Mouse (Mus musculus) hindbrain, embryonic 12.5 days (tissue): ENCODE measurements around the gene Defb47. TPM values are rescaled to one million over a fixed set of nuclear protein-coding genes. Genes with fewer than 3 reads are reported as not detected.

Experiments
- ATAC-seq: fragments of 200-750 bp; cut with Nextera tagmentation; 2 replicates; pipeline ENCODE4 v1.8.0; 2017; ENCODE audit warnings: moderate TSS enrichment; ENCODE audit not compliant: low FRiP score
- H3K27ac ChIP-seq: fragments of 300-500 bp; sonication (generic); 2 replicates; pipeline ENCODE4 v1.5.1; 2016; ENCODE audit warnings: mild to moderate bottlenecking
- H3K27me3 ChIP-seq: fragments of 300-500 bp; sonication (generic); 2 replicates; pipeline ENCODE4 v1.6.1; 2016; ENCODE audit warnings: mild to moderate bottlenecking
- H3K36me3 ChIP-seq: fragments of 300-500 bp; sonication (generic); 2 replicates; pipeline ENCODE4 v1.6.1; 2016; ENCODE audit warnings: mild to moderate bottlenecking
- H3K4me1 ChIP-seq: fragments of 300-500 bp; sonication (generic); 2 replicates; pipeline ENCODE4 v1.6.1; 2016
- H3K4me2 ChIP-seq: fragments of 300-500 bp; sonication (generic); replicated peaks from 2 replicates; pipeline ENCODE4 v1.6.1; 2016; ENCODE audit warnings: mild to moderate bottlenecking
- H3K4me3 ChIP-seq: fragments of 300-500 bp; sonication (generic); 2 replicates; pipeline ENCODE4 v1.5.1; 2016; ENCODE audit warnings: mild to moderate bottlenecking
- H3K9ac ChIP-seq: fragments of 300-500 bp; sonication (generic); 2 replicates; pipeline ENCODE4 v1.6.1; 2016; ENCODE audit warnings: mild to moderate bottlenecking, moderate library complexity
- H3K9me3 ChIP-seq: fragments of 300-500 bp; sonication (generic); replicated peaks from 2 replicates; pipeline ENCODE4 v1.6.1; 2016; ENCODE audit warnings: mild to moderate bottlenecking
- WGBS: fragments of 180-500 bp; shearing (Covaris S2); methylation state at CpG from one replicate; pipeline ENCODE4 v1.1.7; 2016; 5-methylcytosine and 5-hydroxymethylcytosine counted together
- polyA plus RNA-seq: library from polyadenylated mRNA; unstranded; fragments of >200 nt; fragmentation: Nextera tagmentation; extraction: Ambion mirVana; gene quantifications from 2 replicates; pipeline ENCODE4 v1.2.1, GENCODE M21; 2016

Defb47 gene
- polyA plus RNA-seq, 1 experiment from 2014 or later = not detected

DNA sequence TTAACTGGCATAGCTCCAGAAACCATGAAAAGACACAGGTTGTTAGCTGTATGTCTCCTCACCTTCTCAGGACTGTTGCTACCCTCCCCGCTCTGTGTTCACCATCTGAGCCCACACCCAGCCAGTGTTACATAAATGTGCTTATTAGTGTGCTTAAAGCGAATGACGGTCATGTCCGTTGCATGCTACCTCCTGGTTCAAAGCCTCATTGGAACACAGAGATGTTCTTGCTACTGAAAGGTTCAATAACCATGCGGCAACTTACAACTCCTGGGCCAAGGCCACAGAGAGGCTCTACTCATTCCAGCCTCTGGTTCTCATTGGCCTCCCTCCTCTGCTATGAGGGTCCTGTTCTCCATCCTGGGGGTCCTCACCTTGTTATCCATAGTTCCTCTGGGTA is 13.6 kb downstream of the Defb47 start, which contains the start of gene Defb43:
TSS of gene Defb43 (plus strand) at position 301 of the 400 bp plus-strand sequence.
- 96% methylated on average over 5 of the region's 5 CpGs for WGBS
- no peaks in the 10 kb centered on the region for H3K36me3 ChIP-seq
- H3K27ac ChIP-seq = no peak within 1 kb of the TSS
- H3K4me2 ChIP-seq = no peak within 1 kb of the TSS
- no peaks in the 10 kb centered on the region for H3K9me3 ChIP-seq
- no peak for ATAC-seq
- no peaks in the 10 kb centered on the region for H3K27me3 ChIP-seq
- no peaks in the 10 kb centered on the region for H3K4me1 ChIP-seq
- no peak within 1 kb of the TSS for H3K9ac ChIP-seq
- H3K4me3 ChIP-seq = no peak within 1 kb of the TSS

GRCm38 (mm10) chr14:63013082-63013481 is 15.2 kb downstream of the Defb47 start:
- Histone ChIP-seq H3K4me1 (no peaks in the 10 kb centered on the region), H3K36me3 (no peaks in the 10 kb centered on the region), H3K4me2 (no peak overlapping the region), H3K27me3 (no peaks in the 10 kb centered on the region), H3K9ac (no peak overlapping the region), H3K27ac (no peak overlapping the region), H3K9me3 (no peaks in the 10 kb centered on the region), H3K4me3 (no peak overlapping the region)
- WGBS = 83% methylated on average over 4 of the region's 4 CpGs
- ATAC-seq = no peak

GRCm38 (mm10) chr14:63014667-63015066 is 16.8 kb downstream of the Defb47 start:
- no peak overlapping the region for H3K4me2 ChIP-seq
- no peak overlapping the region for H3K27ac ChIP-seq
- 89% methylated on average over 4 of the region's 4 CpGs for WGBS
- H3K4me3 ChIP-seq = no peak overlapping the region
- no peaks in the 10 kb centered on the region for H3K36me3 ChIP-seq
- H3K4me1 ChIP-seq = no peaks in the 10 kb centered on the region
- no peak overlapping the region for H3K9ac ChIP-seq
- H3K9me3 ChIP-seq = no peaks in the 10 kb centered on the region
- H3K27me3 ChIP-seq = no peaks in the 10 kb centered on the region
- ATAC-seq = no peak

DNA sequence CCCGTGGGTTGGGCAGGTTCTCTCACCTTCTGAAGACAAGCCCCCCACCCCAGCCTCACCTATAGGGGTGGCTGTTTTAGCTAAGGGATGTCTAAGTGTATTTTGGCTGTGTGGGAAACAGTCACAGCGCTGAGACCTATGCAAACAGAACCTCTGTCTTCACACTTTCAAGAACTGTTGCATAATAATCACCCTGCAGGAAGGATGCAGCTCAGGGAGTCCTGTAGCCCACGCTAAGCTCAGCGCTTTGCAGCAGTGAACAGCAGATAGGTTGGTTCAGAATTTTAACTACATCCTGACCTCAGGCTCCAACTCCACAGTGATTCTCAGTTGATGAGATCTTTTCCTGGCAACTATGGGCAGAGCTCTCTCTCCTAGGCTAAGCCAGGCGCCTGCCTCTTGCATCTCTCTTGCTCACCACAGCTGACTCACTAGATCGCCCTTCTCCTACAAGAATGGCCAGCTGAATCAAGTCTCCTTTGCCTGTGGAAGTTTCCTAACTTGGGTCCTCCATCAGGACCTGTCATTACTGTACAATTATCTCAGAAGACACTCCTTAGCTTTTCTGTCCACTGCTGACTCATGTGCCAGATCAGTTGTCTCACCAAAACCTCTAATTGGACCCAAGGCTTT is 22.8 kb downstream of the Defb47 start:
- H3K36me3 ChIP-seq = no peaks in the 10 kb centered on the region
- no peak overlapping the region for H3K4me3 ChIP-seq
- no peak for ATAC-seq
- H3K4me2 ChIP-seq = no peak overlapping the region
- H3K27ac ChIP-seq = no peak overlapping the region
- WGBS = 67% methylated on average over 6 of the region's 6 CpGs
- no peaks in the 10 kb centered on the region for H3K9me3 ChIP-seq
- H3K4me1 ChIP-seq = no peaks in the 10 kb centered on the region
- no peaks in the 10 kb centered on the region for H3K27me3 ChIP-seq
- no peak overlapping the region for H3K9ac ChIP-seq

DNA sequence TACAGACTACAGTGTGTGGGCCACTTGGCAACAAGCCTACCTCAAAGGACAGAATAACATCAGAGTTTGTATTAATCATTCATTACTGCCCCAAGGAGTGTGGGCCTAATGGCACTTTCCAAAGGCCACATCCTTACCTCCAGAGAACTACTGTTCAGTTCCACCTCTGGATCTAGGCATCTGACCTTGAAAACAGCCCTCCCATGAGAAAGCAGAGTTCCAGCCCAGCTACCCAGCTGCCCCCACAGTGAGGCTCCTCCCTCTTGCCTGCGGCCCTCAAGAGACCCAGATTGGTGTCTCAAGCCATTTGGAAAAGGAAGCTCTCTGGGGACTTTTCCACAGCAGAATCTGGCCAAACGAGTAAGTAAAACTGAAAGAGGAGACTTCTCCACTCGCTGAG is 48.8 kb downstream of the Defb47 start, which contains the start of gene Defb42:
TSS of gene Defb42 (plus strand) at position 301 of the 400 bp plus-strand sequence.
- ATAC-seq = no peak
- no peaks in the 10 kb centered on the region for H3K36me3 ChIP-seq
- WGBS = 80% methylated on average over 3 of the region's 3 CpGs

DNA sequence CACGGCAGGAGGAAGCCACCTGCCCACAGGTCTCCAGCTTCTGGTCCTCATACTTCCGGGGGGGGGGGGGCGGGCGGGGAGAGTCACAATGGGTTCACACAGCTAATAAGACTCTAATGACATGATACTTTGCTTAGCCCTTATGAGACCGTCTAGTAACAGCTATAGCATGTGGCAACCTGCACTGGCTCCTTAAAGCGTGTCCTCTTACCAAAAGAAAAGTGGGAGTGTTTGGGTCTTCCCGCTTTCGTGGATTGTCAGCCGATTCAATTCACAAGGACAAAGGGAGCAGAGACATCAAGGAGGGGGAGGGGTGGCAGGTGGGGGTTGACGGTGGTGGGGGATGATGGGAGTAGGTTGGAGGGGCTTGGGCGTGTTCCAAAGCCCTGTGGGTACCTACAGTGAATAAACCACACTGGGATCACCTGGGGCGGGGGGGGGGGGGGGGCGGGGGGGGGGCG is 52.1 kb downstream of the Defb47 start, which contains the start of gene Defb30:
TSS of gene Defb30 (minus strand) at position 51 of the 461 bp plus-strand sequence.
- Histone ChIP-seq H3K27ac (no peak within 1 kb of the TSS), H3K4me3 (no peak within 1 kb of the TSS), H3K4me2 (no peak within 1 kb of the TSS), H3K27me3 (no peaks in the 10 kb centered on the region), H3K36me3 (no peaks in the 10 kb centered on the region), H3K4me1 (no peaks in the 10 kb centered on the region), H3K9me3 (no peaks in the 10 kb centered on the region), H3K9ac (no peak within 1 kb of the TSS)
- ATAC-seq = no peak
- 63% methylated on average over 11 of the region's 14 CpGs for WGBS

More for the DNA sequence above, 48.8 kb downstream of the Defb47 start, which contains the start of gene Defb42:
- no peak within 1 kb of the TSS for H3K27ac ChIP-seq
- H3K9me3 ChIP-seq = no peaks in the 10 kb centered on the region
- no peaks in the 10 kb centered on the region for H3K4me1 ChIP-seq
- no peak within 1 kb of the TSS for H3K4me2 ChIP-seq
- no peak within 1 kb of the TSS for H3K9ac ChIP-seq
- H3K4me3 ChIP-seq = no peak within 1 kb of the TSS
- no peaks in the 10 kb centered on the region for H3K27me3 ChIP-seq

Other genes starting within 250 kb of the Defb47 start
- gene Ints6, start 236.9 kb upstream of the Defb47 start, polyA plus RNA-seq = 26.6 and 27.3 TPM in 2 replicates
- gene Wdfy2, start 160.4 kb upstream of the Defb47 start, polyA plus RNA-seq = 14.2 and 15.0 TPM in 2 replicates
- gene Defb48, start 13.6 kb upstream of the Defb47 start, polyA plus RNA-seq = not detected in 2 replicates
- gene Defb43, start 13.7 kb downstream of the Defb47 start, polyA plus RNA-seq = not detected in 2 replicates
- 0.31 TPM in 1 of 2 replicates, not detected in the other for gene Defb42, start 48.9 kb downstream of the Defb47 start, polyA plus RNA-seq
- not detected in 2 replicates for gene Defb30, start 51.9 kb downstream of the Defb47 start, polyA plus RNA-seq